Mouse (Mus musculus) hindbrain, embryonic 10.5 days (tissue): Measurements from ENCODE around the gene Sdk1. TPM values are rescaled to one million over a fixed set of nuclear protein-coding genes. Genes with fewer than 3 reads are reported as not detected.

Experiments
- DNase-seq: peaks from one replicate; pipeline ENCODE4 v3.0.0-alpha.2; 2017; ENCODE audit warnings: low spot score
- H3K27ac ChIP-seq: fragments of 300-500 bp; sonication (generic); 2 replicates; pipeline ENCODE4 v1.5.1; 2016; ENCODE audit warnings: mild to moderate bottlenecking, moderate library complexity
- H3K27me3 ChIP-seq: fragments of 300-500 bp; sonication (generic); 2 replicates; pipeline ENCODE4 v1.6.1; 2016; ENCODE audit warnings: mild to moderate bottlenecking; ENCODE audit not compliant: poor library complexity, insufficient read depth, severe bottlenecking
- H3K36me3 ChIP-seq: fragments of 300-500 bp; sonication (generic); 2 replicates; pipeline ENCODE4 v1.6.1; 2016; ENCODE audit warnings: mild to moderate bottlenecking, moderate library complexity
- H3K4me1 ChIP-seq: fragments of 300-500 bp; sonication (generic); replicated peaks from 2 replicates; pipeline ENCODE4 v1.6.1; 2016; ENCODE audit warnings: mild to moderate bottlenecking
- H3K4me3 ChIP-seq: fragments of 300-500 bp; sonication (generic); 2 replicates; pipeline ENCODE4 v1.5.1; 2016; ENCODE audit warnings: mild to moderate bottlenecking, moderate library complexity
- H3K9me3 ChIP-seq: fragments of 300-500 bp; sonication (generic); 2 replicates; pipeline ENCODE4 v1.6.1; 2016; ENCODE audit warnings: mild to moderate bottlenecking, moderate library complexity
- WGBS: fragments of 180-500 bp; shearing (Covaris S2); methylation state at CpG from one replicate; pipeline ENCODE4 v1.1.7; 2016; 5-methylcytosine and 5-hydroxymethylcytosine counted together
- polyA plus RNA-seq: library from polyadenylated mRNA; unstranded; fragments of >200 nt; fragmentation: Nextera tagmentation; extraction: Ambion mirVana; gene quantifications from 2 replicates; pipeline ENCODE4 v1.2.1, GENCODE M21; 2016

The Sdk1 gene
- polyA plus RNA-seq, 1 experiment from 2014 or later, result 0.99 TPM

DNA sequence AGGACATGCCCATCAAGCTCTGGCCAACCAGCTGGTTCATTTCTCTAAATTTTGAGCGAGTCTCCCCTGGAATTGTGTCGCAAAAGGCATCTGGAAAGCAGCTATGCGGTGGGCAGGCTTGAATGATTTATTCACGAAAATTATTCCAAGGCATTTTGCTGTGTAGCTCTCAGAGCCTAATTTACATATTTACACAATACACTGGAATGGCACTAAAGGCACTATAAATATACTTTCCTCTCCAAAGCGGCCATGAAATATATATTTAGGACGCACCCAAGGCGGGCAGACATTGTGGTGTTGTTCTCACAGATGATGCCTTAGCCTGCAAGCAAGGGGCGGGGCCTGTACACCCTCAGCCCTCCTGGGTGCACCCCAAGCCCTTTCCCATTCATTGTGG is 936.9 kb downstream of the Sdk1 start:
- DNase-seq, result no peak
- WGBS, result 66% methylated on average over 8 of the region's 8 CpGs
- H3K4me3 ChIP-seq, result no peak overlapping the region

GRCm38 (mm10) chr5:142179304-142179703 is 938.0 kb downstream of the Sdk1 start:
- peak overlapping the region; percentile 22 for H3K4me3 ChIP-seq
- DNase-seq, result peak; percentile 79
- peaks cover 33% of the 10 kb centered on the region for H3K4me1 ChIP-seq
- H3K27ac ChIP-seq, result peak overlapping the region; percentile 69
- H3K36me3 ChIP-seq, result no peaks in the 10 kb centered on the region
- no peaks in the 10 kb centered on the region for H3K9me3 ChIP-seq
- H3K27me3 ChIP-seq, result peaks cover 75% of the 10 kb centered on the region
- WGBS, result 23% methylated on average over 11 of the region's 11 CpGs

More for the DNA sequence above, 936.9 kb downstream of the Sdk1 start:
- no peaks in the 10 kb centered on the region for H3K36me3 ChIP-seq
- peaks cover 74% of the 10 kb centered on the region for H3K27me3 ChIP-seq
- H3K27ac ChIP-seq, result peak overlapping the region; percentile 67
- H3K9me3 ChIP-seq, result no peaks in the 10 kb centered on the region
- H3K4me1 ChIP-seq, result peaks cover 33% of the 10 kb centered on the region

DNA sequence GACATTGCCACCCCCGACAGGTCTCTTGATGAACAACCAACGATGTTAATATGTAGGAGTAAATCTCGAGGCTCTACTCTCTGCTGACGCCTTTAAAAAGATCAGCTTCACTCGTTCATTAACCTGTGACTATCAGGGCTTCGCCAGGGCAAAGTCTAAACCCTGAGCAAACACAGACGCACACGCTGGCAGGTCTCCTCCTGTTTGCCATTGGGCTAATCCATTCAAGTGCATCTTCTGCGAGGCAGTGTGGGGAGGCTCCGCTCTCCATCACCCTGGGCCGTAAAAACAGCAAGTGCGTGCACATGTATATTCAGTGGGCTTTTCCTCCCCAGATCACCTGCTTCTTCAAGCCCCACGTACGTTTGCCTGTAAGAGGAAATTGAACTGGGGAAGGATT is 940.6 kb downstream of the Sdk1 start:
- Histone ChIP-seq H3K4me3 (no peak overlapping the region), H3K36me3 (no peaks in the 10 kb centered on the region), H3K27ac (no peak overlapping the region), H3K4me1 (peaks cover 41% of the 10 kb centered on the region), H3K9me3 (no peaks in the 10 kb centered on the region), H3K27me3 (peaks cover 72% of the 10 kb centered on the region)
- 85% methylated on average over 14 of the region's 14 CpGs for WGBS
- no peak for DNase-seq

GRCm38 (mm10) chr5:142188765-142189164 is 947.5 kb downstream of the Sdk1 start:
- no peak overlapping the region for H3K4me3 ChIP-seq
- H3K9me3 ChIP-seq, result no peaks in the 10 kb centered on the region
- H3K36me3 ChIP-seq, result no peaks in the 10 kb centered on the region
- H3K27me3 ChIP-seq, result peaks cover 14% of the 10 kb centered on the region
- WGBS, result 73% methylated on average over 5 of the region's 5 CpGs
- H3K27ac ChIP-seq, result no peak overlapping the region
- H3K4me1 ChIP-seq, result peaks cover 24% of the 10 kb centered on the region
- DNase-seq, result no peak

DNA sequence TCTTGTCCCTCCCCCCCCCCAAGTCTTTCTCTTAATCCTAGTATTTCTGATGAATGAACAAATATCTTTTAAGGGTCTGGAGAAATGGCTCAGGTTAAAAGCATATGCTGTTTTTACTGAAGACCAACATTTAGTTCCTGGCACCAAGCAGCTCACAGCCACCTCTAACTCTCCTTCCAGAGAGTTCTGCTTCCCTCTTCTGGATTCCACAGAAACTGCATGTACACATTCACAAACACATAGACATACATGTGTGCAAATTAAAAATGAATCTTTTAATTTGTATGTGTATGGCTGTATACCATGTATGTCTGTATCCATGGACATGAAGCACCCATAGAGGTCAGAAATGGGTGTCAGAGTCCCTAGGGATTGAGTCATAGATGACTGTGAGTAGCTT is 968.6 kb downstream of the Sdk1 start:
- no peak for DNase-seq
- no peak overlapping the region for H3K27ac ChIP-seq
- H3K9me3 ChIP-seq, result no peaks in the 10 kb centered on the region
- no peak overlapping the region for H3K4me3 ChIP-seq
- H3K36me3 ChIP-seq, result no peaks in the 10 kb centered on the region
- H3K27me3 ChIP-seq, result no peaks in the 10 kb centered on the region
- 0 out of 2 replicates have a peak, but pooled peaks cover 3% of the 10 kb centered on the region for H3K4me1 ChIP-seq

DNA sequence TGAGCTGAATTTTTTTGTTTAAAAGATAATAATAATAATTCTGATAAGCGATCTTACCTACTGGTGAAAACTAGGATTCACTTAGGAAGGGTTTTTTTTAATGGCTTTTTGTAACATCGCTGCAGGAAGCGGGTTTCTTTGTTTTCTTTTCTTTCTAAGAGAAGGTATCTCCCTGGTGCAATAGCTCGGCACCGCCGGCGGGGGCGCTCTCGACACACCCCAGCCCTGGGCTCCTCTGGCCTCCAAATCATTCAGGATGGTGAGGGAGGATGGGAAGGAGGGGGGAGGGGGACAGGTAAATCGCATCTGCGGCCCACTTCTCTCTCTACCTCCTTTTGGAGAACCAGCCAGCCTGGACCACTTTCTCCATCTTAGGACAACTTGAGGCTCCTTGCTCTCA is 971.0 kb downstream of the Sdk1 start:
- no peak overlapping the region for H3K4me3 ChIP-seq
- no peaks in the 10 kb centered on the region for H3K27me3 ChIP-seq
- whole genome bisulfite sequencing, result 64% methylated on average over 11 of the region's 11 CpGs
- no peaks in the 10 kb centered on the region for H3K36me3 ChIP-seq
- DNase-seq, result no peak
- no peaks in the 10 kb centered on the region for H3K9me3 ChIP-seq
- no peak overlapping the region for H3K27ac ChIP-seq
- peaks cover 8% of the 10 kb centered on the region; the same call in 1 of the 2 replicates for H3K4me1 ChIP-seq

DNA sequence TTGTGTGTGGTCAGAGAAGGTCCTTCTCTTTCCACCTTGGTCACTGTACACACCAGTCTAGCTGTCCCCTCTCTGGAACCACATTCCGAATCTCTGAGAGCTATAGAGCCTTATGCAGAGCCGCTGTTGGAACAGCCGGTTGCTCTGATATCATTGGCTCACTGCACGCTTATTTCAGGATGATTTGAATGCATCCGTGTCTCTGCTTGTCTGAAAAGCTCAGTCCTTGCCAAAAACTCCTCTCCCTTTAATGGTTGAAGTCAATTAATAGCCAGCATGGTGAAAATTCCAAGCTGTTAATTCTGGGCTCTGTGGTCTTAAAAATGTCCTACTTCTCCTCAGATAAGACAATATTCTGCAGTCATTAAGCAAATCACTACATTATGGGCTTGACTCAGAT is 974.7 kb downstream of the Sdk1 start:
- no peak overlapping the region for H3K4me3 ChIP-seq
- no peak for DNase-seq
- peaks cover 8% of the 10 kb centered on the region; the same call in 1 of the 2 replicates for H3K4me1 ChIP-seq
- WGBS, result 88% methylated on average over 5 of the region's 5 CpGs
- no peak overlapping the region for H3K27ac ChIP-seq
- no peaks in the 10 kb centered on the region for H3K27me3 ChIP-seq
- H3K36me3 ChIP-seq, result no peaks in the 10 kb centered on the region
- H3K9me3 ChIP-seq, result no peaks in the 10 kb centered on the region; the same call in 1 of the 2 replicates

DNA sequence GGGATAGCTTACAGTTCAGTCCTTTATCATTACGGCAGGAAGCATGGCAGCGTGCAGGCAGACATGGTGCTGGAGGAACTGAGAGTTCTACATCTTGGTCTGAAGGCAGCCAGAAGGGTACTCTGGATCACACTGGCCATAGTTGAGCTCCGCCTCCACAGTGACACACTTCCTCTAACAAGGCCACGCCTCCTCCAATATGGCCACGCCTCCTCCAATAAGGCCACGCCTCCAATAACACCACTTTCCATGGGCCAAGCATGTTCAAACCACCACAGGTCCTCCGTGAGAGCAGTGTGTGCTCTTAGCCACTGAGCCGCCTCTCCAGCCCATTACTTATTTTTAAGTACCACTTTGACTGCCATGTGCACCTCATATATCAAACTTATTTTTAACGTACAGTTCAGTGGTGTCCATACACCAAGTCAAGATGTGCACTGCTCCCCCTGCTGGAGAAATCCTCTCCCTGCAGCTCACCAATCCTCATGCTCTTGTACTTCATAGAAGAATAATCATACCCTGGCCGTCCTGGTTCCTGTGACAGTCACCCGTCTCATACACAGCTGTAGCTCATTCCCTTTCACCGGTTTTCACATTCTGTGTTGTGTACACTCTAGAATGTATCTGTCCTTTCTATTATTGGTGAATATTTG is 979.7 kb downstream of the Sdk1 start:
- no peak overlapping the region for H3K4me3 ChIP-seq
- DNase-seq, result peak; percentile 22
- WGBS, result 93% methylated on average over 12 of the region's 12 CpGs
- H3K4me1 ChIP-seq, result peaks cover 5% of the 10 kb centered on the region
- H3K36me3 ChIP-seq, result no peaks in the 10 kb centered on the region
- no peaks in the 10 kb centered on the region for H3K27me3 ChIP-seq
- H3K27ac ChIP-seq, result no peak overlapping the region
- no peaks in the 10 kb centered on the region; the same call in 1 of the 2 replicates for H3K9me3 ChIP-seq

DNA sequence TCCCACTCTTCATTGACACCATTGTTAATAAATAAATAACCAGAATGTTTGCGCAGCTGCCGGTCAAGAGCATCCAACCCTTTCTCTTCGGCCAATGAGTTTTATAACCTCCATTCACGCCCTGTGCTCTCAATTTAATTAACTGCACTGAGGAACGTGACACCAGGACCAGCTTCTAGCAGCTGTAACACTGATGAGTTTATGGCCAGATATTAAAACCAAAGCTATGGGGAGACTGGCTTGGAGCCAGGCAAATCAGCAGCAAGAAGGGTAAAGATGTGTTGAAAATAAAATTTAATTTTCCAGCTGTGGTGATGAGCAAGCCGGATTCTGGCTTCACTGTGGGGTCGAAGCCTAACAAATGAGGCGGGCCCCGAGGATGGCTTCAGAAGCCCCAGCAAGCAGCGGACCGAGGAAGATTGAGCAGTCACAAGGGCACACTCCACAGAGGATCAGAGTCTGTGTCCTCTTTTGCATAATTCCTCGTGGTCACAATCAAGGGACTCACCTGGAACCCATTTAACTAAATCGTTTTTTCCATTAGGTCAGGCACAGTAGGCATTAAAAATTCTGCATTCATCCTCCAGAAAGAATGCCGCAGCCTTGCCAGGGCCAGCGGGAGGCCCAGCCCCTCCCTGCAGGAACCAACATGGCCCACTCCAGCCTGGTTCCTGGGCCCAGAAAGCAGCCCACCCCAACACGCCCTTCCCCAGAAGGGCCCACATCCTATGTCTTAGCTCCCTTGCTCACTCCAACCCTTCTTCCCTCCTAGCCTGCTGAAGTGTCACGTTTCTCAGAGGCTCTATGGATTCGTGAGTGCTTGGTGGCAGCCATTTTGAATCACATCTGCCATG is 987.9 kb downstream of the Sdk1 start:
- WGBS, result 80% methylated on average over 18 of the region's 18 CpGs
- no peak for DNase-seq

DNA sequence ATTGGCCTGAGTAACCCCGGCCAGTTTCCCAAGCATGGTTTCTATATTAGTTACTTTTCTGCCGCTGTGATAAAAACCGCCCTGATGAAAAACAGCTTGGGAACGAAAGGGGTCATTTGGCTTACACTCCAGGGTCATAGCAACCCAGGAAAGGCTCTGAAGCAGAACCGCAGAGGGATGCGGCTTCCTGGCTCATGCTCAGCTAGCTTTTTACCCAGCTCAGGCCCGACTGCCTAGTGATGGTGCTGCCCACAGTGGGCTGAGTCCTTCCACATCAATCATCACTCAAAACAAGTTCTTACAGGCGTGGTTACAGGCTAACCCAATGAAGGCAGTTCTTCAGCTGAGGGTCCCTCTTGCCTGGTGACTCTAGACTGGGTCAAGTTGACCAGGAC is 988.5 kb downstream of the Sdk1 start:
- no peak overlapping the region for H3K4me3 ChIP-seq
- H3K27ac ChIP-seq, result no peak overlapping the region
- H3K36me3 ChIP-seq, result no peaks in the 10 kb centered on the region
- WGBS, result 92% methylated on average over 8 of the region's 8 CpGs
- H3K27me3 ChIP-seq, result no peaks in the 10 kb centered on the region
- 0 out of 2 replicates have a peak, but pooled peaks cover 5% of the 10 kb centered on the region for H3K9me3 ChIP-seq
- no peak for DNase-seq
- no peaks in the 10 kb centered on the region for H3K4me1 ChIP-seq

More for the DNA sequence above, 987.9 kb downstream of the Sdk1 start:
- H3K27ac ChIP-seq, result no peak overlapping the region
- H3K4me1 ChIP-seq, result no peaks in the 10 kb centered on the region
- no peak overlapping the region for H3K4me3 ChIP-seq
- no peaks in the 10 kb centered on the region for H3K27me3 ChIP-seq
- H3K36me3 ChIP-seq, result no peaks in the 10 kb centered on the region
- 0 out of 2 replicates have a peak, but pooled peaks cover 5% of the 10 kb centered on the region for H3K9me3 ChIP-seq

GRCm38 (mm10) chr5:142240288-142240687 is 999.0 kb downstream of the Sdk1 start:
- WGBS, result 94% methylated on average over 6 of the region's 6 CpGs
- no peak for DNase-seq
- peaks cover 4% of the 10 kb centered on the region for H3K9me3 ChIP-seq
- no peaks in the 10 kb centered on the region for H3K4me1 ChIP-seq
- no peak overlapping the region for H3K27ac ChIP-seq
- no peak overlapping the region for H3K4me3 ChIP-seq
- no peaks in the 10 kb centered on the region for H3K36me3 ChIP-seq
- no peaks in the 10 kb centered on the region for H3K27me3 ChIP-seq

GRCm38 (mm10) chr5:142242597-142242996 is 1001.3 kb downstream of the Sdk1 start:
- WGBS, result 58% methylated on average over 3 of the region's 3 CpGs
- DNase-seq, result no peak
- Histone ChIP-seq H3K9me3 (peaks cover 19% of the 10 kb centered on the region), H3K4me1 (no peaks in the 10 kb centered on the region), H3K27ac (no peak overlapping the region), H3K4me3 (no peak overlapping the region), H3K27me3 (no peaks in the 10 kb centered on the region), H3K36me3 (no peaks in the 10 kb centered on the region)

DNA sequence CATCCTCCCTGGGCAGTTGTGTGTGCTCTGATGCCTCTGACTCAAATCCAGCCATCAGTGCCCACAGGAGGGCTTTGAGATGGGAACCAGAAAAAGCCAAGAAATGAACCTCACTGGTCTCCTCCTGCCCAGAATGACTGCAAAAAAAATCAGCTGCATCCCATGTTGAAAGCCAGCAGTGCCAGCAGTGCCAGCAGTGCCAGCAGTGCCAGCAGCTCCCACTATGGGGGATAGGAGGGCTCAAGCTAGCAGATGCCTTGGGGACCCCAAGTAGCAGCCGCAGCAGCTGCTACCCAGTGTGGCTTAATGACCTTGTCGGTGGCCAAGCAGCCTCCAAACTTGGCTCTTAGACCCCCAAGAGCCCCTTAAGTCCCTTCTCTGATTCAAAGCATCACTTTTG is 1001.8 kb downstream of the Sdk1 start:
- no peaks in the 10 kb centered on the region for H3K27me3 ChIP-seq
- H3K36me3 ChIP-seq, result no peaks in the 10 kb centered on the region
- H3K9me3 ChIP-seq, result peaks cover 19% of the 10 kb centered on the region
- no peak for DNase-seq
- no peaks in the 10 kb centered on the region for H3K4me1 ChIP-seq
- WGBS, result 88% methylated on average over 2 of the region's 2 CpGs
- peak overlapping the region; percentile 45; the same call in 1 of the 2 replicates for H3K27ac ChIP-seq
- H3K4me3 ChIP-seq, result no peak overlapping the region
